Mouse (Mus musculus) left cerebral cortex, postnatal 36 days (tissue): ENCODE results near the gene Vmn2r23. TPM values are rescaled to one million over a fixed set of nuclear protein-coding genes. Genes with fewer than 3 reads are reported as not detected.
"Not testable (repeated sequence)": the region's sequence is repeated elsewhere in the genome, so short reads cannot be mapped to it uniquely, and the experiment has no call there.

Source experiments
- DNase-seq, 2 experiments: peaks; one replicate each; pipeline ENCODE4 v3.0.0; 2021 to 2022; ENCODE audit warnings: low spot score in 2 of 2, mixed read lengths in 1 of 2
- intact Hi-C: fragments of 180-260 bp; cut with DNase I; formaldehyde crosslinking; loops from one replicate; pipeline ENCODE4 v1.15.1; 2025
- total RNA-seq, 2 experiments: library from RNA; stranded (reverse); gene quantifications; 2 replicates each; pipeline ENCODE4 v1.2.3; 2021

Gene Vmn2r23
- not detected for total RNA-seq

GRCm38 (mm10) chr6:123702370-123702769, at the start of gene Vmn2r23:
Gene Vmn2r23 (plus strand): TSS chr6:123702670.
- intact Hi-C loops, result no loop called here

GRCm38 (mm10) chr6:123657040-123657439, 45.4 kb upstream of the Vmn2r23 start:
- no peak for DNase-seq
- intact Hi-C loops, result loop anchor here (5.0 kb wide), 1 partner anchor 605 kb away; no protein-coding TSS in a partner anchor

More at GRCm38 (mm10) chr6:123702370-123702769, at the start of gene Vmn2r23:
- DNase-seq, result no peak

GRCm38 (mm10) chr6:123696639-123697038, 5.8 kb upstream of the Vmn2r23 start:
- intact Hi-C loops, DNase-seq: not testable (repeated sequence)

- intact Hi-C loops, result no loop called here
- DNase-seq, result no peak
These were observed 5.3 kb upstream of the Vmn2r23 start for GRCm38 (mm10) chr6:123697213-123697612.

GRCm38 (mm10) chr6:123770031-123770430, 67.6 kb downstream of the Vmn2r23 start:
- intact Hi-C loops, result no loop called here
- no peak for DNase-seq

GRCm38 (mm10) chr6:123778579-123778978, 76.1 kb downstream of the Vmn2r23 start, which contains the start of gene Vmn2r24:
Gene Vmn2r24 (plus strand): TSS chr6:123778879.
- intact Hi-C loops, result no loop called here

GRCm38 (mm10) chr6:123784857-123785256, 82.4 kb downstream of the Vmn2r23 start:
- intact Hi-C loops, result no loop called here
- no peak for DNase-seq

More at GRCm38 (mm10) chr6:123778579-123778978, 76.1 kb downstream of the Vmn2r23 start, which contains the start of gene Vmn2r24:
- DNase-seq, result no peak

- intact Hi-C loops, result no loop called here
- no peak for DNase-seq
These were observed 91.3 kb downstream of the Vmn2r23 start for GRCm38 (mm10) chr6:123793746-123794145.

Other genes with a start within 250 kb of the Vmn2r23 start
- gene Vmn2r21, start 169.3 kb upstream of the Vmn2r23 start, total RNA-seq, result not detected
- gene Vmn2r22, start 51.9 kb upstream of the Vmn2r23 start, total RNA-seq, result not detected
- under 1 TPM in 1 of 2 experiments, not detected in 1; 0.05 TPM for gene Vmn2r24, start 76.2 kb downstream of the Vmn2r23 start, total RNA-seq
- not detected for gene Vmn2r25, start 150.8 kb downstream of the Vmn2r23 start, total RNA-seq